Mouse (Mus musculus): Measurements from ENCODE around the gene Pfpl.

Pfpl gene

GRCm38 (mm10) chr19:12427605-12428004 lies at the start of gene Pfpl:
TSS of gene Pfpl (plus strand) at chr19:12427905.
- no peak for DNase-seq

- no peak for DNase-seq
Observed at GRCm38 (mm10) chr19:12386979-12387378, 40.7 kb upstream of the Pfpl start, which contains the start of gene Olfr1440. TSS of gene Olfr1440 (plus strand) at chr19:12387279.

- DNase-seq: no peak
Observed at GRCm38 (mm10) chr19:12413737-12414136, 14.0 kb upstream of the Pfpl start.

GRCm38 (mm10) chr19:12417361-12417760 lies 10.3 kb upstream of the Pfpl start, which contains the start of gene Olfr1441:
TSS of gene Olfr1441 (plus strand) at chr19:12417433.
- no peak for DNase-seq

- DNase-seq: no peak
Observed at GRCm38 (mm10) chr19:12418312-12418711, 9.4 kb upstream of the Pfpl start.

- no peak for DNase-seq
Observed at GRCm38 (mm10) chr19:12420555-12420954, 7.2 kb upstream of the Pfpl start.

GRCm38 (mm10) chr19:12421680-12422079 lies 6.0 kb upstream of the Pfpl start:
- DNase-seq: no peak

- DNase-seq: no peak
Observed at GRCm38 (mm10) chr19:12427101-12427500, 604 bp upstream of the Pfpl start.

- peak; percentile 42 to 61 for DNase-seq
Observed at GRCm38 (mm10) chr19:12433033-12433432, 5.3 kb downstream of the Pfpl start.

- DNase-seq: peak in 1 of 2 experiments; percentile 11
Observed at GRCm38 (mm10) chr19:12435011-12435416, 7.3 kb downstream of the Pfpl start.

GRCm38 (mm10) chr19:12435750-12436524 lies 8.2 kb downstream of the Pfpl start:
- DNase-seq: no peak

GRCm38 (mm10) chr19:12439581-12439980 lies 11.9 kb downstream of the Pfpl start:
- no peak for DNase-seq

- peak in 1 of 2 experiments; percentile 31 for DNase-seq
Observed at GRCm38 (mm10) chr19:12440103-12440725, 12.5 kb downstream of the Pfpl start.

GRCm38 (mm10) chr19:12442560-12442959 lies 14.9 kb downstream of the Pfpl start:
- DNase-seq: peak in 1 of 2 experiments; percentile 18

- DNase-seq: no peak
Observed at GRCm38 (mm10) chr19:12445014-12445413, 17.3 kb downstream of the Pfpl start.

GRCm38 (mm10) chr19:12457401-12458066 lies 29.8 kb downstream of the Pfpl start:
- DNase-seq: no peak

GRCm38 (mm10) chr19:12459516-12459915 lies 31.8 kb downstream of the Pfpl start:
- no peak for DNase-seq

GRCm38 (mm10) chr19:12460282-12461249 lies 32.9 kb downstream of the Pfpl start, which contains the start of gene Mpeg1:
TSS of gene Mpeg1 (plus strand) at chr19:12460779.
- DNase-seq: no peak

- no peak for DNase-seq
Observed at GRCm38 (mm10) chr19:12462851-12463721, 35.4 kb downstream of the Pfpl start.

GRCm38 (mm10) chr19:12463722-12464035 lies 36.0 kb downstream of the Pfpl start:
- peak; percentile 71 to 72 for DNase-seq

- peak in 1 of 2 experiments; percentile 39 for DNase-seq
Observed at GRCm38 (mm10) chr19:12464127-12464526, 36.4 kb downstream of the Pfpl start.

Data from lung, postnatal 4 days (tissue).